Mouse (Mus musculus): Measurements from ENCODE around the gene Gtf2a1l.
A peak's percentile ranks its signal among the peaks of the same experiment; 100 is the strongest.

Gtf2a1l gene

DNA sequence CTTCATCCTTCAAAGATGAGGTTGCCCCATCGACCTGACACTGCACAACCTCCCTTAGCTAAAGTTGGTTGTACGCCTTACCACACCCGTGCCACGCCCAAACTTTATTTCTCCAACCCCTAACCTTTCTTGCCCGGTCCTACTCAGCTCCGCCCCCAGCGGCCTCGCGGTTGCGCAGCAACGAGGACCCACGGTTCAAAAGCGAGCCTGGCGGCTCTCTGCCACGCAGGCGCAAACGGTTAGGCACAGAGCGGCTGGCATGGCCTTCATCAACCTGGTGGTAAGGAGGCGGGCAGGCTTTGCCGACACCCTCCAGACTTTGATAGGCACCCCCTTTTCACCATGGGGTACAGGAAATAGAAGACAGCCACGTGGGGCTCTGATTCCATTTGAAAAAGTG is at the start of gene Gtf2a1l:
TSS of gene Gtf2a1l (plus strand) at position 209 of the 400 bp plus-strand sequence.
- peak; percentile 49 for DNase-seq (ENCODE audit: low read depth, low spot score)

DNA sequence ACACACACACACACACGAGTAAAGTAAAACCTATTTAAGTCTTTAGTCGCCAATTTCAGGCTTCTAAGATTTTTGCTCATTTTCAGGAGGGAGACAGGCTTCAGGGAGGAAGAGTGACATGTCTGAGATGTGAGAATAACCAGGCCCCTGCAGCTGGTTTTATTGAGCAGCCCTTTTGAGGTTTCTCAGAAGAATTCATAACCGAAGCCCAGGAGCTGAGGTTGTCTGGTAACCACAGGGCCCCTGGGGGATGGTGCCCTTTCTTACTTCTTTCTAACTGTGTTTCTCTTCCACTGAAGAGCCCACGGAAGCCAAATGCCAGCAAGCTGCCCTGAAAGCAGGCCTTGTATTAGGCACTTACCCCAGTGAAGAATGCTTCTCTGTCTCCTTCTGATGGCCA is 47.5 kb upstream of the Gtf2a1l start:
- no peak for DNase-seq (ENCODE audit: low read depth, low spot score)

DNA sequence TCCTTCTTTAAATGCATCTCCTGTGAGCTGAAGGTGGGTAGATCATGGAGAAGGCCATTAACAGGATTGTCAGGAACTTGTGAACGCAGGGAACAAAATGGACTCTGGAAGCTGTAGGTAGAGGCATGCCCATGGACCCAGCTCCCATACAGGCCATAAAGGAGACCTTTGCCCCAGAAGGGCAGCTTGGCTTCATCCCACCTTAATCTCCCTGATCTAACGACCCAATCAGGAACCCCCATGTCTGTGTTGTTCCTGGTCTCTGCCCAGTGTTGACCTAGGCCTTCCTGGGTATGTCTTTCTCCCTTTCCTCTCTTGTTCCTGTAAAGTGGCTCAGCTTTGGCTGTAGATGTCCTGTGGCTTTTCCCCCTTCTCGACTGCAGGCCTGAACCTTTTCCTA is 47.1 kb upstream of the Gtf2a1l start:
- DNase-seq (ENCODE audit: low read depth, low spot score) = no peak

DNA sequence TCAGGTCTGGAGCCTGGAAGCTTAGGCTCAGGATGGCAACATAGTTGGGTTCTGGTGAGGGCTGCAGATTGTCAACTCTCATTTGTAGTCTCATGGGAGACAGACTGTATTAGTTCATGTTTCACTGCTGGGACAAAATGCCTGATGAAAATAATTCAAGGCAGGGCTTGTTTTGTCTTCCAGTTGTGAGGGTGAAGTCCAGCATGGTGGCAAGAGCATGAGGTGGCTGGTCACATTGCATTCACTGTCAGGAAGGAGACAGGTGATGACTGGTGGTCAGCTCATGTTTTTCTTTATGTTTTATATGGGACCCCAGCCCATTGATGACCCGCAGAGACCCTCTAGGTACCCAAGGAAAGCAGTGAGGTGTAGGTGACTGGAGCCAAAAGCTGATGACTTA is 45.7 kb upstream of the Gtf2a1l start:
- DNase-seq (ENCODE audit: low read depth, low spot score) = no peak

DNA sequence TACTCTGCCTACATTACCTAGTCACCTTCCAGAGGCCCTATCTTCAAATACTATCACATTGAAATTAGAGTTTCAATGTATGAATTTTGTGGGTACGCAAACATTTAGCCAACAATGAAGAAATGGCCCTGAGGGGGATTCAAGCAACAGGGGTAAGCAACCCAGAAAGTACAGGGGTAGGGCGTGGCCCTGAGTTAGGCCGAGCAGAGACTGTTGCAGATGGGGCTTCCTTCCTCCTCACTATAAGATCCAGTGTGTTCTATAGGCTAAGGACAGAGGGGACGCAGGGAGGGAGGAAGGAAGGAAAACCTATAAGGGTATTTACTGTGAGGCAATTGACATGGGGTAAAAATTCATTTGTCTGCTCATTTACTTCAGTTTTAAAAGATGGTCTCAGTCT is 44.1 kb upstream of the Gtf2a1l start:
- no peak for DNase-seq (ENCODE audit: low read depth, low spot score)

DNA sequence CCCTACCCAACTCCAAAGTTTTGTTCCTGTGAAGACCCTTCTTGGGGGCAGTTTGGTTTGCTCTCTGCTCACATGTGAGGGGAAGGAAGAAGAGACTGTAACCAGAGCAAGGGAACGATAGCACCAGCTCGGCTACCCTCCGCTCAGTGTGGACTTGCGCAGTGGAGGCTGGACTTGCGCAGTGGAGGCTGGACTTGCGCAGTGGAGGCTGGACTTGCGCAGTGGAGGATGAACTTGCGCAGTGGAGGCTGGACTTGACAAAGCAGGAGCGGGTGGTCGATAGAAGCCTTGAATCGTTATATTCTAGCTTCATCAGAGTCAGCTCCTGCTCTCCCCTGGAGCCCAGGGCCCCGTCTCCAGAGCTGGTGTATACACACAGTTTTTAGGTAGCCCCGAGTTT is 43.1 kb upstream of the Gtf2a1l start:
- DNase-seq (ENCODE audit: low read depth, low spot score) = no peak

DNA sequence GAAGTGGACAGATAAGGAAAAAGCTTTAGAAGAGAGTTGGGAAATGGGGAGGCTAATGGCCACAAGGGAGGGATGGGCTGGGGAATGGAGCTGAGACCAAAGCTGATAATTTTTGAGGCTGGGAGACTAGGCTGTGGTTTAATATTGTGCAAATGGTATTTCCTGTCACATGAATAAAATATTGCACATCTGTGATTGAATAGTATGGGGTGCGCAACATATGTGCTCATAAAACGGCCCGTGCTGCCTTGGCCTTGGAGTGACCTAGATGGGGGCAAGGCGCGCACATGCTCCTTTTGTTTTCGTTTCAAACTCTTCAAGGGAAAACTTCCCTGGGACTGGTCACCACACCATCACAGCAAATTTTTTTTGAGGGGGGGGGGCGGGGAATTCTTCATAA is 42.5 kb upstream of the Gtf2a1l start:
- no peak for DNase-seq (ENCODE audit: low read depth, low spot score)

DNA sequence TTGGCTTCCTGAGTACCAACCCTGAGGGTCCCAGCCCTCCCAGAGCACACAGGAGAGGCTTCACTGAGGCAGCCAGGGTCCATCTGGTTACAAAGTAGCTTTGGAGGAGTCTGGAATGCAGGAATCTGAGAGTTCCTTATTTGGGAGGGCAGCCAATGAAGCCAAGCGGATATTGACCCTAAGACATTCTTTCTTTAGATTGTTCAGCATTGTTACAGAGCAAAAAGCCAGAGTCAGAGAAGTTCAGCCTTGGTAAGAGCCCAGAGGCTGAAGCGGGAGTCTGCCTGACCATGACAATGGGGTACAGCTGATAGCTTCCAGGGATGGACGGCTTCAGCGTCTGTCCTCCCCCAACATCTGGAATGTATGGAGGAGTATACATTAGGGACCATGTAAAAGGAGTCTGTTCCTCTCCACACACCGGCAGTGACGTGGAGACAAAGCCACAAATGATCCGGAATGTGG is 42.1 kb upstream of the Gtf2a1l start:
- peak; percentile 71 for DNase-seq (ENCODE audit: low read depth, low spot score)

DNA sequence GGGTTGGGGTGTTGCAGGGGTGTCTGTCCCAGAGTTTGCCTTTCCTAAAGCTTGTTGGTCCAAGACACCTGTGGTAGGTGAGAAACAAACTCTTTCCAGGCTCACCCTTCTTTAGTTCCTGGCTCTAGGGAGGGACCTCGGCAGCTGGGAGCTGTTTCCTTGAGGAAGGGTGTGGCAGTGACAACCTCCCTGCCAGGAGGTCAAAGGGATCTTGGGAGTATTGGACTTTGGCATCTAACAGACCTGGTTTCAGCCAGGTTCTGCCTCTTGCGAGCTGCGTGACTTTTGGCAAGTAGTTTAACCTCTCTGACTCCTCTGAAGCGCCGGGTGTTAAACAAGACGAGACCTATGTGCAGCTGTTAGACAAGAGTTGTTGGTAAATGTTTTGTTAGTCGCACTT is 41.3 kb upstream of the Gtf2a1l start:
- no peak for DNase-seq (ENCODE audit: low read depth, low spot score)

DNA sequence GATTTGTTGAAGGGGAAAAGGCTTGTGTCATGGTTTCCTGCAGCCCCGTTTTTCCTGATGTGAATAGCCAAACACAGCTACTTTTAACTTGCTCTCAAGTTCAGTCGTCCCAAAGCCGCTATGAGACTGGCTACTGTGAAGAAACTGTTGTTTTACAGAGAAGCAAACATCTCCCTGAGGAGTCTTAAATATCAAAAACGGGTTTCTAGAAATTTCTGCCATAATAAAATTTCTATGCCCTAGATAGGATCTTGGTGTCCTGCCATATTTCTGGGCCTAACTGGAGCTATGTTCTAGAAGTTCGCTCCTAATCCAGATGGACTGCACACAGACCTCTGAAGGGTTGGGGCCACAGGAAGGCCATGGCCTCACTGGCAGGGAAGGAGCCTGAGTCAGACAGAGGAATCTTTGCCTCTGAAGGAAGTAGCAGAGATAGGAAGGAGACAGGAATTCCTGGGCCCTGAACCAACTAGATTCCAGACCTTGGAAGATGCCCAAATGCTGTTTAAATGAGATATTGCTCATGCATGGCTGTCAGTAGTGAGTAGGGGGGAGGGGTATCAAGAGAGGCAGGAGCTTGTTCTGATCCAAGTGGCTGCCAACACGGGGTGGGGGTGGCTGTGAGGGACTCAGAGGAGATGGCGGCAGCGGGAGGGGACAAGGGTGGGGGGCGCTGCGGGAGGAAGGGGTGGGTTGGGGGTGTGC is 39.6 kb upstream of the Gtf2a1l start:
- DNase-seq (ENCODE audit: low read depth, low spot score) = no peak

DNA sequence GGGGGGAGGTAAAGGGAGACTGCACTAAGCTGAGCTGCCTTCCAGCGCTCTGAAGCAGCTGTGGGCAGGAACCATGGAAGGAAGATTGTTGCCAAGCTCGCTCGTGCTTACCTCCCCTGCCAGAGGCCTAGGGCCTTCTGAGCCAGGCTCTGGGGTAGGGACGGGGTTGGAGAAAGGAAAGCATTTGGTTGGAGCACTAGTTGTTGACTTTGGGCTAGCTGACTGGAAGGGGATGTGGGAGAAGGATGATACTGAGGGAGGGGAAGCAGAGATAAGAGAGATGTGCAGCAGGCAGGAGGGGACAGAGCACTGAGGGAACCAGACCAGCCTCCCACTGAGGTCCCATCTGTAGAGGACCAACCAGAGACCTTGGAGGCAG is 39.1 kb upstream of the Gtf2a1l start:
- DNase-seq (ENCODE audit: low read depth, low spot score) = no peak

DNA sequence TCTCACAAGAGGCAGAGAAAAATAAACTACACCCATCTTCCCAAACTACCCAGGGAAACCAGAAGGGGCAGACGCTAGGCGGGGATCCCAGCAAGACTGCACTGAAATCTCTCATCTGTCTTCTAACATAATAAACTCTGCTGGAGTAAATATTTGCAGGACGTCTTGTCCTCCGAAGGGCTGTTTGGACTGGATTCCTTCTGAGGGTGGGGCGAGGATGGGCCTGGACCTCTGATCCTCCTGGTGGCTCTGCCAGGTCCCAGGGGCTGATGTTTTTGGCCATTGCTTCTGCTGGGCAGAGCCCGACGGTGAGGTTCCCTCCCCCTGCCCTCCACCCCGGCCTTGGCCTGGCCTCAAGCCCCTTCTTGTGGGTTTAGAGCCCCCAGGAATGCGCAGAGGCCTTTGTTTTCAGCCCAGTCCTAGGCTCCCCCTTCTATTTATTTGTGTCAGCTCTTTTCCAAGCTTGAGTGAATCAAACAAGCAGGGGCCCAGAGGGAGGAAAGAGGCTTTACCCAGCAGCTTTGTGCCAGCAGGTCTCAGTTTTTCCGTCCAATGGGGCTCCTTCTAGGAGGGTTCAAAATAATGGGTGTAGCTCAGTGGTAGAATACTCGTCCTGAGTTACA is 38.4 kb upstream of the Gtf2a1l start:
- DNase-seq (ENCODE audit: low read depth, low spot score) = peak; percentile 22

DNA sequence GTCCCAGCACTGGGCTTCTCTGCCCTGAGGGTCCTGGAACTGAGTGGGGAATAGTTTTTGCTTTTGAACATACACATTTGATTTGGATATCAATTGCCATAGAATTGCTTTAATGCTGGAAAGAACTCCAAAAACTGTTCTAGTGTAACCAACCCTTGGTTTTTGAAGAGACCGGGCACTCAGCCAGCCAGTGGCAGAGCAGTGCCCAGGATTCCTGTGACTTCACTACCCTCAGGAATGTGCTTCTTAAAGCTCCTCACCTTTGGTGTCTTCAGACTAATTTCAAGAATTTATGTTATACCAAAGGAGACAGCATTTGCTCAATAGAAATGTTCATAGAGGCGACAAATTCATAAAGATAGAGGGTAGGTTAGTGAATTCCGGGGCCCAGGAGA is 37.9 kb upstream of the Gtf2a1l start:
- no peak for DNase-seq (ENCODE audit: low read depth, low spot score)

DNA sequence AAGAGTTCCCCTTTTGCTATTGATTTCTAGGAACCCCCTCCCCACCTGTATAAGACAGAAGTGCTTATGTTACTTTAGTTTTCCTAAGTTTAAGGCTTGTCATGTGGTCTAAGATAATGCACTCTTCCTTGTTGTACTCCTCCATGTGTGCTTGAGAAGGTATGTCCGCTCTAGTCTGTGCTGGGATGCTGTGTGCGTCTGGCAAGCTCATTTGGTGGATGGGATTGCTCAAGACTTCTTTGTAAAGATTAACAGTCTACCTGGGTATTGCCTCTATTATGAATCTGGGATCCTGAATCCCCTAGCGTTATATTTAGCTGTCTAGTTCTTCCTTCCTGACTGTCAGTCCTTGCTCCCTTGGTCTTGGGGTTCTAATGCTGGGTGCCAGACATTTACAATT is 35.8 kb upstream of the Gtf2a1l start:
- DNase-seq (ENCODE audit: low read depth, low spot score) = no peak

DNA sequence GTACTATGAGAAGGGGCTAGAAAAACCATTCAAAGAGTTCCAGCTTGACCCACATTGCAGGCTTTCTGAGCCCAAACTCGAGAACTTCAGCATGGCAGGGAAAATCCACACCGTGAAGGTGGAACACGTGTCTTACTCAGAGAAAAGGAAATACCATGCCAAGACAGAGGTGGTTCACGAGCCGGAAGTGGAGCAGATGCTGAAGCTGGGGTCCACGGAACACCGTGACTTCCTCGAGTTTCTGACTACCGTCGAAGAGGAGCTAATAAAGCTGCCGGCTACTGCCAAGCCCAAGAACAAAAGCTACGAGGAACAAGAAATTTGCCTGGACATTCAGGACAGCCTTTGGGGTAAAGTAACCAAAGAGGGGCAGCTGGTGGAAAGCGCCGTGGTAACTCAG is 32.4 kb upstream of the Gtf2a1l start:
- no peak for DNase-seq (ENCODE audit: low read depth, low spot score)

DNA sequence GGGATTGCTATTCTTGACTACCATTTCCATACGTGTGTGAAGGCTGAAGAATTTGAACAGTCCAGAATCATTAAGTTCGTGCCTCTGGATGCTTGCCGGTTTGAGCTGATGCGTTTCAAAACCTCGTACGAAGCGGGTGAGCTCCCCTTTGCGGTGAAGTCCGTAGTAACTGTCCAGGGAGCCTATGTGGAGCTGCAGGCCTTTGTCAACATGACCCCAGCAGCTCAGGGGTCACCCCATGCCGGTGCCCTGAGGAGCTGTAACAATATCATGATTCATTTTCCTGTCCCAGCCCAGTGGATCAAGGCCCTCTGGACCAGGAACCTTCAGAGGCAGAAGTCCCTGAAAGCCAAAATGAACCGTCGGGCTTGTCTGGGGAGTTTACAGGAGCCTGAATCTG is 31.9 kb upstream of the Gtf2a1l start:
- peak; percentile 47 for DNase-seq (ENCODE audit: low read depth, low spot score)

DNA sequence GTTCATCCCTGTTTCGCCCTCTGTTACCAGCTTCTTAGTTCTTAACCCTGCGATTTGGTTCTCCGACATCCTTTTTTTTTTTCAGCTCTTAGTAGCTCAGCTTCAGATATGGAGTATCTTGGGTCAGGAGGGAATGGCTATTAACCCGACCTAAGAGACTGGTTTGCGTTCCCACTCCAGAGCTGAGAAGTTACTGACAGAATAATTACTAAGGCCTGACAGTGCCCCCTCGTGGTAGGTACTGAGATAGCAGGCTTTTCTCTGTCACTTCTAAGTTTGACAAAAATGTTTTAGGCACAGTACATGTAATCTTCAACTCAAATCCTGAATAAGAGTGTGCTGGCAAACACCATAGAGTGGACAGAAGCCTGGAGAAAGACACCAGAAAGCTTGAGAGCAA is 27.4 kb upstream of the Gtf2a1l start:
- peak; percentile 70 for DNase-seq (ENCODE audit: low read depth, low spot score)

DNA sequence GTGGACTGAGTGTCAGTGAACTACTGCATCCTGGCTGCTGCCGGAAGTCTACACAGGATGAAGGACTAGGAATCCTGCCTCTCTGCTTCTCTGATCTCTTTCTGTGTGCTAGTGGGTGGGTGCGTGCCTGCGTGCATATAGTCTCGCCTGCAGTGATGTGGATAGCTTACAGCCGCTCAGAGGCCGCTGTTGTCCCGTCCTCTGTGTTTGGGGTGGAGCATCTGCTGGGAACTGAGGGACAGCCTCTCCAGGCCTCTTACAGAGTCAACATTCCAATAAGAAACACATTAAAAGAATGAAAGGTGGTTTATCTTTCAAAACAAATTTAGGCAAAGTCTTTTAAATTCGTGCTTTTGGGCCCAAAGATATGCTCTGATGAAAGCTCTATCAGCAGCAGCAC is 26.6 kb upstream of the Gtf2a1l start:
- DNase-seq (ENCODE audit: low read depth, low spot score) = no peak

DNA sequence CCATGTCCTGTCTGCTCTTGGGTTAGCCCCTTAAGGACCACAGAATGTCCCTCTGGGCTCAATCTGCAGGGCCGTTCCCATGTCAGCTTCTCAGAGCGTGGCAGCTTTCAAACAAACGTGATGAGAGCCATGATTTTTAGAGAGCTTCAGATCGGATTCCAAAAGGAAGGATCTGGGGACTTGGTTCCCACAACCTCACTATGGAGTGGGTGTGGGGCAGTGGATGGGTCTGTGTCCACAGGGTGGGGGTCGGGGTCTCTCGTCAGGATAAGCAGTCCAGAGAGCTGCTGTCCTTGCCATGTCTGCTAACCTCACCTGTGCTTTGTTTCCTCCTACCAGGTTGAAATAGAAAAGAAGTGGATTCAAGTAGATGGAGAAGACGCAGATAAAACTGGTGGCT is 23.6 kb upstream of the Gtf2a1l start:
- DNase-seq (ENCODE audit: low read depth, low spot score) = no peak

DNA sequence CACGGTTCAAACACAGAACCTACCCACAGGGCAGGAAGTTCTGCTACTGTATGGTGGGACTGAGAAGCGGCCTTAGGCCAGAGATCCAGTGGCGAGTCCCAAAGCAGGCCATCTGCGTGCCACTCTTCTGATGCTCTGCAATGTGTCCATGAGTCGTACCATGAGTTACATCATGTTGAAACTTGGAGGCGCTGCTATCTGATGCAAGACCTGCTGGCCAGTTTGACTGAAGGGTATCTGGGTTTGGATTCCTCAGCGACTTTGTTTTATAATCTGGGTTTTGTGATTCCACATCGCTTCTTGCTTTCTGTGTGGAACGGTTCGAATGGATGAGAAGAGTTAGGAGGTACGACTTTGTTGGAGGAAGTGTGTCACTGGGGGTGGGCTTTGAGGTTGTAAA is 23.2 kb upstream of the Gtf2a1l start:
- DNase-seq (ENCODE audit: low read depth, low spot score) = no peak

DNA sequence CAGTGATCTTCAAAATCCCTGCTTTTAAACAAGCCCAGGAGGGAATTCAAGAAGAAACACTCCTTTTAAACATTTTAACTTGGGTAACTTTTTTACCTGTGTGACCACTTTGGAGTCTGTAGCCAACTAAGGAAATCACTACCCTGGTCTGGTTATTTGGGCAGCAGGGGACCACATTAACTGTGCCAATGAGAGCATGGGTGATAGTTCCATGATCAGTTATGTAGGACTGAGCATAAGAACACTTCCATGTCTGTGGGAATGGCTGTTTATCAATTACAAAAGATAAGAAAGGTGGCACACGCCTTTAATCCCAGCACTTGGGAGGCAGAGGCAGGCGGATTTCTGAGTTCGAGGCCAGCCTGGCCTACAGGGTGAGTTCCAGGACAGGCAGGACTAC is 21.3 kb upstream of the Gtf2a1l start:
- DNase-seq (ENCODE audit: low read depth, low spot score) = no peak

DNA sequence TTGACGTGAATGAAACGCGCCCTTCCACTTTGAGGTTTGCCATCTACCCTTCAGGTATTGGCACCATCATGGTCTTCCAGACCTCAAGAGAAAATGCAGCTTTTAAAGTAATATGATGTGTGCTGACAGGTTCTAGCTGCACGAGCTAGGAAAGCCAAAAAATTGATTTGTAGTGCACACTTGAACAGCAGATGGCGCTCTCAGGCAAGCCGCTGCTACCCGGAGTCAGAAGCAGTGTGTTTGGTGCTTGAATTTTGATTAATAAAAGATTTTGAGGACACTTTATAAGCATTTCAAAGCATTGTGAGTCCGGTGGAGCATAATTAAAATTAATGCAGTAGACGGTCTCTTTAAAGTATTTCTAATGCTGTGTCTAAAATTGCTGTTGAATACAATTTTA is 16.4 kb upstream of the Gtf2a1l start:
- peak; percentile 66 for DNase-seq (ENCODE audit: low read depth, low spot score)

DNA sequence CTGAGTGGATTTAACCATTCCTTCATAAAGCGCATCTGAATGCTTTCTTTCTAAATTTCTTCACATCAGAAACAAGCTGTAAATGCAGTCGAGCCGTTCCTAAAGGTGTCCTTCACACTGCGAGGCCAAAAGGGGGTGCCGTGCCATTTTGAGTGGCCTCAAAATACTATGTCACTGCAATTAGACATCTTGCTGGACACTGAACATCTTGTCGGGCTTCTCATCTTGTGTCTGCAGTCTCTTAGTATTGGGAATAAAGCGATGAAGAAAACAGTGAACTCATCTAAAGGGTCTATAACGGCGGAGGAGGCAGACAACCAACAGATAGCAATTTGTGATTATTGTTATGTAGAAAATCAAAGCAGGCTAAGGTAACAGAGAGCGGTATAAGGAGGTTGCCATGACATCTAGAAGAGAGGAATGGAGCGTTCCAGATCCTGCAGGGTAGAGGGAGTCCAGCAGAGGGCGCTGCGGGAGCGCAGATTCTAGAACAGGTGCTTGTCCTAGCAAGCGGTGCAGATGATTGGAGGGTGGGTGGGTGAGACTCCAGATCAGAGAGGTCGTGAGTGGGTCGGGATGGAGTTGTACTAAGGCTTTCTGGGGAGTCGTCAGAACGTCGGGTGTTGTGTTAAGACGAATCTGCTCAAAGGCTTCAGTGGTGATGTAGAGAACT is 15.6 kb upstream of the Gtf2a1l start:
- peak; percentile 85 for DNase-seq (ENCODE audit: low read depth, low spot score)
